Mouse (Mus musculus): ENCODE measurements at regions not wholly inside any gene's neighbourhood (a gene's known extent, or its start where the extent isn't known, plus 50 kb on each side); places are given as distances from the start of the nearest gene placed in this dataset.

- no peaks in the 10 kb centered on the region for H3K36me3 ChIP-seq
- H3K27me3 ChIP-seq, result no peaks in the 10 kb centered on the region
- H3K9me3 ChIP-seq (replicated peaks), result no peaks in the 10 kb centered on the region
- no peak for ATAC-seq (replicated peaks; ENCODE audit: insufficient number of reproducible peaks, insufficient read depth, low FRiP score, low read depth)
- no peaks in the 10 kb centered on the region for H3K4me1 ChIP-seq (replicated peaks)
- 79% methylated on average over 4 of the region's 4 CpGs for WGBS
- no peak overlapping the region for H3K4me2 ChIP-seq
- H3K4me3 ChIP-seq, result no peak overlapping the region
- no peak overlapping the region for H3K27ac ChIP-seq
- no peak overlapping the region for H3K9ac ChIP-seq
Observed at GRCm38 (mm10) chr16:93238898-93239297, 365.0 kb downstream of the Setd4 start.

GRCm38 (mm10) chr16:93238326-93238725, 365.5 kb downstream of the Setd4 start:
- H3K4me3 ChIP-seq, result no peak overlapping the region
- no peak for ATAC-seq (replicated peaks; ENCODE audit: insufficient number of reproducible peaks, insufficient read depth, low FRiP score, low read depth)

GRCm38 (mm10) chr16:93225644-93226043, 378.2 kb downstream of the Setd4 start:
- Histone ChIP-seq H3K27ac (no peak overlapping the region), H3K9ac (no peak overlapping the region), H3K36me3 (no peaks in the 10 kb centered on the region), H3K4me2 (no peak overlapping the region), H3K4me1 (replicated peaks) (no peaks in the 10 kb centered on the region), H3K9me3 (replicated peaks) (no peaks in the 10 kb centered on the region), H3K27me3 (no peaks in the 10 kb centered on the region), H3K4me3 (no peak overlapping the region)
- 76% methylated on average over 7 of the region's 7 CpGs for WGBS
- no peak for ATAC-seq (replicated peaks; ENCODE audit: insufficient number of reproducible peaks, insufficient read depth, low FRiP score, low read depth)

More at GRCm38 (mm10) chr16:93238326-93238725, 365.5 kb downstream of the Setd4 start:
- no peaks in the 10 kb centered on the region for H3K9me3 ChIP-seq (replicated peaks)
- no peak overlapping the region for H3K9ac ChIP-seq
- H3K36me3 ChIP-seq, result no peaks in the 10 kb centered on the region
- H3K27me3 ChIP-seq, result no peaks in the 10 kb centered on the region
- no peak overlapping the region for H3K4me2 ChIP-seq
- WGBS, result 69% methylated on average over 4 of the region's 4 CpGs
- H3K27ac ChIP-seq, result no peak overlapping the region
- no peaks in the 10 kb centered on the region for H3K4me1 ChIP-seq (replicated peaks)

- Histone ChIP-seq H3K4me3 (no peak overlapping the region), H3K9me3 (replicated peaks) (no peaks in the 10 kb centered on the region), H3K9ac (no peak overlapping the region), H3K27ac (no peak overlapping the region), H3K4me1 (replicated peaks) (no peaks in the 10 kb centered on the region), H3K4me2 (no peak overlapping the region), H3K27me3 (no peaks in the 10 kb centered on the region), H3K36me3 (no peaks in the 10 kb centered on the region)
- 90% methylated on average over 2 of the region's 2 CpGs for WGBS
- ATAC-seq (replicated peaks; ENCODE audit: insufficient number of reproducible peaks, insufficient read depth, low FRiP score, low read depth), result no peak
Observed at GRCm38 (mm10) chr16:93225196-93225595, 378.7 kb downstream of the Setd4 start.

DNA sequence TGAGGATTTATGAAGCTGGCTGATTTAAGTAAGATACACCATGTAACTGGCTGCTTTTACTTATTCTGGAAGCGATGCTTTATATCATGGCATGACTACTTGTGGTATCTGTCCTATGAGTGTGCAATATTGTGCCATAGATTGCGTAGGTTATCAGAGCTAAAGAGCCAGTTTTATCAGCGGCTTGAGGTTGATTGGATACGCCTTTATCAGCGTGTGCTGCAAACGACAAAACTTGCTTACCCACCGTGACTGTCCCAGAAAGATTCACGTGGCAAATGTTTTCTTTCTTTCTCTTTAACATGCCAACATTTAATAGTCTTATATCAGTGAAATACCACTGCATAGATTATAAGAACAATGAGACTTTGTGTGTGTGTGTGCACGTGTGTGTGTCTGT, 384.1 kb downstream of the Setd4 start:
- no peaks in the 10 kb centered on the region for H3K4me1 ChIP-seq (replicated peaks)
- peaks cover 8% of the 10 kb centered on the region; the same call in 1 of the 2 replicates for H3K27me3 ChIP-seq
- no peaks in the 10 kb centered on the region for H3K9me3 ChIP-seq (replicated peaks)
- no peak overlapping the region for H3K4me2 ChIP-seq
- H3K36me3 ChIP-seq, result no peaks in the 10 kb centered on the region
- WGBS, result 63% methylated on average over 9 of the region's 9 CpGs
- H3K9ac ChIP-seq, result no peak overlapping the region
- H3K4me3 ChIP-seq, result no peak overlapping the region
- no peak overlapping the region for H3K27ac ChIP-seq
- no peak for ATAC-seq (replicated peaks; ENCODE audit: insufficient number of reproducible peaks, insufficient read depth, low FRiP score, low read depth)

DNA sequence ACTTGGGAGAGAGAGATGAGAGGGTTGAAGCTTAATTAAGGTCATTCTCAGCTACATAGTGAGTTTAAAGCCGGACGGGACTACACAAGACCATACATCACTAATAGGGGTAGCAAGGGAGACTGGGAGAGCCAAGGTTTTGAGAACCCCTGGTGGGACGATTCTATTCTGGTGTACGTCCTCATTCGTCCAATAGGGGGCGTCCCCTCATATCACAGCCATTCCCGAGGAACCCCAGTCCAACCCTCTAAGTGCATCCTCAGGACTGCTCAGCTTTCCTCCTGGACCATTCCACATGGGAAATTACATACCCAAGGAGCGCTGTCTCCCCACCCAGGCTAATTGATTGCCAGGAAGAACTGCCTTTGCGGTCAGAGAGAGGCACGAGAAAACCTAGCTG, 385.5 kb downstream of the Setd4 start:
- Histone ChIP-seq H3K27ac (no peak overlapping the region), H3K4me2 (no peak overlapping the region), H3K4me1 (replicated peaks) (no peaks in the 10 kb centered on the region), H3K9me3 (replicated peaks) (no peaks in the 10 kb centered on the region), H3K4me3 (no peak overlapping the region), H3K36me3 (no peaks in the 10 kb centered on the region), H3K9ac (no peak overlapping the region), H3K27me3 (peaks cover 8% of the 10 kb centered on the region; the same call in 1 of the 2 replicates)
- 61% methylated on average over 10 of the region's 10 CpGs for WGBS
- ATAC-seq (replicated peaks; ENCODE audit: insufficient number of reproducible peaks, insufficient read depth, low FRiP score, low read depth), result no peak

DNA sequence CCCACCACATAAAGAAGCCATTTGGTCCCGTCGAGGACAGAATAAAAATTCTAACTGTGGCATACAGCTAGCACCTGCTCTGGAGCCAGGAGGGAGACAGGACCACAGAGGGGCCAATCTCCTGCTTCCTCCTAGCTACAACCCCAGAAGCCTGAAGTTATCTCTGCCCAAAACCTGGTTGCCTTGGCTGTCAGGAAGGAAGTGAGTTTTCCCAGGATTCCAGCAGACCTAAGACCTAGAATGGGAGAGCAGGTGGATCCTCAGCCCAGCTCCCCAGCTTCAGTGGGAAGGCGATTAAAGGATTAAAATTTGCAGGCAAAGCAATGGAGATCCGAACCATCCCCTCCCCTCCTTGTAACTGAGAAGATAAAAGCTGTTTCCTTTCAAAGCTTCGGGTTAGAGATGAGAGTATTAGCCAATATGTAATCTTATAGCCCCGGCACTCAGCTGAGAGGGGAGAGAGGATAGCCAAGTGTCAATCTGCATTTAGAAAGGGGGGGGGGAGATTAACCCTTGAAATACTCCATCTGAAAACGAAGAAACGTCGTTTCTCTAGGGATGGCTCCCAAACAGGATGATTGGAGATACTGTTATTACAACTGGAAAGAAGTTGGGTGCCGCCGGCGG, 386.1 kb downstream of the Setd4 start:
- ATAC-seq (replicated peaks; ENCODE audit: insufficient number of reproducible peaks, insufficient read depth, low FRiP score, low read depth), result no peak
- H3K9me3 ChIP-seq (replicated peaks), result no peaks in the 10 kb centered on the region
- 38% methylated on average over 12 of the region's 12 CpGs for WGBS

GRCm38 (mm10) chr16:93215630-93216029, 388.2 kb downstream of the Setd4 start:
- Histone ChIP-seq H3K27ac (no peak overlapping the region), H3K4me1 (replicated peaks) (no peaks in the 10 kb centered on the region), H3K36me3 (no peaks in the 10 kb centered on the region), H3K4me2 (no peak overlapping the region), H3K27me3 (peaks cover 8% of the 10 kb centered on the region; the same call in 1 of the 2 replicates), H3K4me3 (no peak overlapping the region), H3K9me3 (replicated peaks) (no peaks in the 10 kb centered on the region), H3K9ac (no peak overlapping the region)
- no peak for ATAC-seq (replicated peaks; ENCODE audit: insufficient number of reproducible peaks, insufficient read depth, low FRiP score, low read depth)
- WGBS, result 78% methylated on average over 4 of the region's 4 CpGs

More for the DNA sequence above, 386.1 kb downstream of the Setd4 start:
- Histone ChIP-seq H3K4me1 (replicated peaks) (no peaks in the 10 kb centered on the region), H3K4me3 (no peak overlapping the region), H3K4me2 (no peak overlapping the region), H3K9ac (no peak overlapping the region), H3K36me3 (no peaks in the 10 kb centered on the region), H3K27me3 (peaks cover 8% of the 10 kb centered on the region; the same call in 1 of the 2 replicates), H3K27ac (no peak overlapping the region)

- no peaks in the 10 kb centered on the region for H3K4me1 ChIP-seq (replicated peaks)
- 65% methylated on average over 6 of the region's 6 CpGs for WGBS
- no peak for ATAC-seq (replicated peaks; ENCODE audit: insufficient number of reproducible peaks, insufficient read depth, low FRiP score, low read depth)
- H3K4me3 ChIP-seq, result no peak overlapping the region
- H3K36me3 ChIP-seq, result no peaks in the 10 kb centered on the region
- H3K4me2 ChIP-seq, result no peak overlapping the region
- H3K9ac ChIP-seq, result no peak overlapping the region
- H3K27me3 ChIP-seq, result peaks cover 8% of the 10 kb centered on the region; the same call in 1 of the 2 replicates
- H3K9me3 ChIP-seq (replicated peaks), result no peaks in the 10 kb centered on the region
- no peak overlapping the region for H3K27ac ChIP-seq
Observed at GRCm38 (mm10) chr16:93213618-93214017, 387.7 kb upstream of the Runx1 start.

GRCm38 (mm10) chr16:93207675-93208074, 381.7 kb upstream of the Runx1 start:
- ATAC-seq (replicated peaks; ENCODE audit: insufficient number of reproducible peaks, insufficient read depth, low FRiP score, low read depth), result no peak
- Histone ChIP-seq H3K4me3 (no peak overlapping the region), H3K4me2 (no peak overlapping the region), H3K27me3 (no peaks in the 10 kb centered on the region), H3K4me1 (replicated peaks) (no peaks in the 10 kb centered on the region), H3K27ac (no peak overlapping the region), H3K36me3 (no peaks in the 10 kb centered on the region), H3K9ac (no peak overlapping the region), H3K9me3 (replicated peaks) (no peaks in the 10 kb centered on the region)
- WGBS, result 70% methylated on average over 3 of the region's 3 CpGs

- Histone ChIP-seq H3K4me2 (no peak overlapping the region), H3K4me1 (replicated peaks) (no peaks in the 10 kb centered on the region), H3K9ac (no peak overlapping the region), H3K9me3 (replicated peaks) (no peaks in the 10 kb centered on the region), H3K27me3 (no peaks in the 10 kb centered on the region), H3K27ac (no peak overlapping the region), H3K36me3 (no peaks in the 10 kb centered on the region), H3K4me3 (no peak overlapping the region)
- WGBS, result 88% methylated on average over 5 of the region's 5 CpGs
- ATAC-seq (replicated peaks; ENCODE audit: insufficient number of reproducible peaks, insufficient read depth, low FRiP score, low read depth), result no peak
Observed at GRCm38 (mm10) chr16:93207217-93207616, 381.3 kb upstream of the Runx1 start.

GRCm38 (mm10) chr16:93206325-93206724, 380.4 kb upstream of the Runx1 start:
- Histone ChIP-seq H3K27me3 (no peaks in the 10 kb centered on the region), H3K9me3 (replicated peaks) (no peaks in the 10 kb centered on the region), H3K36me3 (no peaks in the 10 kb centered on the region), H3K4me3 (no peak overlapping the region), H3K4me1 (replicated peaks) (no peaks in the 10 kb centered on the region), H3K4me2 (no peak overlapping the region), H3K9ac (no peak overlapping the region), H3K27ac (no peak overlapping the region)
- 80% methylated on average over 4 of the region's 4 CpGs for WGBS
- ATAC-seq (replicated peaks; ENCODE audit: insufficient number of reproducible peaks, insufficient read depth, low FRiP score, low read depth), result no peak

Measured in heart, embryonic 15.5 days (tissue).